Mouse (Mus musculus): Measurements from ENCODE around the gene Ugt1a7c. TPM values are rescaled to one million over a fixed set of nuclear protein-coding genes. Genes with fewer than 3 reads are reported as not detected.

Ugt1a7c gene
- polyA plus RNA-seq, 1 experiment from 2014 or later, result 2.3 TPM

GRCm38 (mm10) chr1:88228121-88228520 is 133.3 kb downstream of the Ugt1a7c start:
- 0 out of 2 replicates have a peak, but pooled peaks have one; percentile 4 for ATAC-seq (ENCODE audit: borderline replicate concordance, extremely low read depth, low FRiP score, low TSS enrichment)
- no peak overlapping the region for H3K4me2 ChIP-seq
- H3K9me3 ChIP-seq, result peaks cover 33% of the 10 kb centered on the region; the same call in 1 of the 2 replicates

GRCm38 (mm10) chr1:88229566-88229965 is 134.7 kb downstream of the Ugt1a7c start:
- Histone ChIP-seq H3K9ac (no peak overlapping the region), H3K36me3 (no peaks in the 10 kb centered on the region), H3K27me3 (no peaks in the 10 kb centered on the region), H3K4me1 (no peaks in the 10 kb centered on the region), H3K9me3 (peaks cover 39% of the 10 kb centered on the region; the same call in 1 of the 2 replicates), H3K4me2 (no peak overlapping the region), H3K27ac (no peak overlapping the region), H3K4me3 (no peak overlapping the region)
- no peak for ATAC-seq (ENCODE audit: borderline replicate concordance, extremely low read depth, low FRiP score, low TSS enrichment)
- 74% methylated on average over 3 of the region's 3 CpGs for WGBS

More at GRCm38 (mm10) chr1:88228121-88228520, 133.3 kb downstream of the Ugt1a7c start:
- Histone ChIP-seq H3K27me3 (no peaks in the 10 kb centered on the region), H3K27ac (no peak overlapping the region), H3K9ac (no peak overlapping the region), H3K36me3 (no peaks in the 10 kb centered on the region), H3K4me1 (no peaks in the 10 kb centered on the region), H3K4me3 (no peak overlapping the region)
- WGBS, result 69% methylated on average over 7 of the region's 7 CpGs

GRCm38 (mm10) chr1:88229986-88230385 is 135.1 kb downstream of the Ugt1a7c start:
- no peak for ATAC-seq (ENCODE audit: borderline replicate concordance, extremely low read depth, low FRiP score, low TSS enrichment)
- Histone ChIP-seq H3K4me1 (no peaks in the 10 kb centered on the region), H3K9ac (no peak overlapping the region), H3K9me3 (peaks cover 41% of the 10 kb centered on the region; the same call in 1 of the 2 replicates), H3K4me3 (no peak overlapping the region), H3K27ac (no peak overlapping the region), H3K27me3 (no peaks in the 10 kb centered on the region), H3K36me3 (no peaks in the 10 kb centered on the region), H3K4me2 (no peak overlapping the region)
- 77% methylated on average over 5 of the region's 5 CpGs for WGBS

- H3K27me3 ChIP-seq, result no peaks in the 10 kb centered on the region
- ATAC-seq (ENCODE audit: borderline replicate concordance, extremely low read depth, low FRiP score, low TSS enrichment), result no peak
- H3K27ac ChIP-seq, result no peak overlapping the region
- no peaks in the 10 kb centered on the region for H3K4me1 ChIP-seq
- H3K9me3 ChIP-seq, result peaks cover 43% of the 10 kb centered on the region; the same call in 1 of the 2 replicates
- H3K4me3 ChIP-seq, result no peak overlapping the region
- H3K9ac ChIP-seq, result no peak overlapping the region
- H3K4me2 ChIP-seq, result no peak overlapping the region
- H3K36me3 ChIP-seq, result no peaks in the 10 kb centered on the region
- 68% methylated on average over 7 of the region's 7 CpGs for WGBS
Observed at GRCm38 (mm10) chr1:88230421-88230820, 135.6 kb downstream of the Ugt1a7c start.

GRCm38 (mm10) chr1:88230981-88231802 is 136.3 kb downstream of the Ugt1a7c start:
- Histone ChIP-seq H3K4me3 (no peak overlapping the region), H3K9me3 (peaks cover 42% of the 10 kb centered on the region; the same call in 1 of the 2 replicates), H3K27ac (no peak overlapping the region), H3K36me3 (no peaks in the 10 kb centered on the region), H3K27me3 (no peaks in the 10 kb centered on the region), H3K9ac (no peak overlapping the region), H3K4me2 (no peak overlapping the region), H3K4me1 (no peaks in the 10 kb centered on the region)
- WGBS, result 70% methylated on average over 6 of the region's 6 CpGs
- no peak for ATAC-seq (ENCODE audit: borderline replicate concordance, extremely low read depth, low FRiP score, low TSS enrichment)

GRCm38 (mm10) chr1:88231803-88232499 is 137.1 kb downstream of the Ugt1a7c start:
- no peak for ATAC-seq (ENCODE audit: borderline replicate concordance, extremely low read depth, low FRiP score, low TSS enrichment)
- Histone ChIP-seq H3K4me1 (no peaks in the 10 kb centered on the region), H3K36me3 (no peaks in the 10 kb centered on the region), H3K9me3 (peaks cover 34% of the 10 kb centered on the region; the same call in 1 of the 2 replicates), H3K4me2 (no peak overlapping the region), H3K9ac (no peak overlapping the region), H3K4me3 (no peak overlapping the region), H3K27ac (no peak overlapping the region), H3K27me3 (no peaks in the 10 kb centered on the region)
- 64% methylated on average over 7 of the region's 7 CpGs for WGBS

- ATAC-seq (ENCODE audit: borderline replicate concordance, extremely low read depth, low FRiP score, low TSS enrichment), result no peak
- H3K27me3 ChIP-seq, result no peaks in the 10 kb centered on the region
- H3K9me3 ChIP-seq, result peaks cover 27% of the 10 kb centered on the region; the same call in 1 of the 2 replicates
- no peak overlapping the region for H3K4me3 ChIP-seq
- H3K36me3 ChIP-seq, result no peaks in the 10 kb centered on the region
- no peak overlapping the region for H3K9ac ChIP-seq
- WGBS, result 50% methylated on average over 3 of the region's 3 CpGs
- no peak overlapping the region for H3K4me2 ChIP-seq
- H3K27ac ChIP-seq, result no peak overlapping the region
- H3K4me1 ChIP-seq, result no peaks in the 10 kb centered on the region
Observed at GRCm38 (mm10) chr1:88232664-88233380, 138.0 kb downstream of the Ugt1a7c start.

- H3K27me3 ChIP-seq, result no peaks in the 10 kb centered on the region
- 64% methylated on average over 14 of the region's 14 CpGs for WGBS
- H3K4me1 ChIP-seq, result no peaks in the 10 kb centered on the region
- peaks cover 30% of the 10 kb centered on the region; the same call in 1 of the 2 replicates for H3K9me3 ChIP-seq
- H3K4me3 ChIP-seq, result no peak overlapping the region
- ATAC-seq (ENCODE audit: borderline replicate concordance, extremely low read depth, low FRiP score, low TSS enrichment), result no peak
- H3K36me3 ChIP-seq, result no peaks in the 10 kb centered on the region
- no peak overlapping the region for H3K9ac ChIP-seq
- H3K27ac ChIP-seq, result no peak overlapping the region
- no peak overlapping the region for H3K4me2 ChIP-seq
Observed at GRCm38 (mm10) chr1:88233421-88234247, 138.8 kb downstream of the Ugt1a7c start.

- H3K4me1 ChIP-seq, result no peaks in the 10 kb centered on the region
- H3K4me2 ChIP-seq, result no peak overlapping the region
- H3K36me3 ChIP-seq, result no peaks in the 10 kb centered on the region
- peaks cover 35% of the 10 kb centered on the region; the same call in 1 of the 2 replicates for H3K9me3 ChIP-seq
- H3K27me3 ChIP-seq, result no peaks in the 10 kb centered on the region
- no peak for ATAC-seq (ENCODE audit: borderline replicate concordance, extremely low read depth, low FRiP score, low TSS enrichment)
- H3K9ac ChIP-seq, result no peak overlapping the region
- H3K27ac ChIP-seq, result no peak overlapping the region
- WGBS, result 62% methylated on average over 4 of the region's 4 CpGs
- H3K4me3 ChIP-seq, result no peak overlapping the region
Observed at GRCm38 (mm10) chr1:88234248-88234610, 139.4 kb downstream of the Ugt1a7c start.

GRCm38 (mm10) chr1:88234646-88235045 is 139.8 kb downstream of the Ugt1a7c start:
- peaks cover 33% of the 10 kb centered on the region; the same call in 1 of the 2 replicates for H3K9me3 ChIP-seq
- H3K9ac ChIP-seq, result no peak overlapping the region
- 42% methylated on average over 5 of the region's 5 CpGs for WGBS
- H3K4me1 ChIP-seq, result no peaks in the 10 kb centered on the region
- H3K27me3 ChIP-seq, result no peaks in the 10 kb centered on the region
- no peak overlapping the region for H3K27ac ChIP-seq
- H3K36me3 ChIP-seq, result no peaks in the 10 kb centered on the region
- ATAC-seq (ENCODE audit: borderline replicate concordance, extremely low read depth, low FRiP score, low TSS enrichment), result no peak
- no peak overlapping the region for H3K4me2 ChIP-seq
- no peak overlapping the region for H3K4me3 ChIP-seq

Measured in lung, embryonic 15.5 days (tissue).